Mouse (Mus musculus) forebrain, embryonic 11.5 days (tissue): ENCODE results near the gene Dag1. TPM values are rescaled to one million over a fixed set of nuclear protein-coding genes. Genes with fewer than 3 reads are reported as not detected.

Source experiments
- ATAC-seq: fragments of 200-750 bp; cut with Nextera tagmentation; replicated peaks from 2 replicates; pipeline ENCODE4 v1.8.0; 2017; ENCODE audit warnings: moderate TSS enrichment; ENCODE audit not compliant: low FRiP score
- DNase-seq: peaks from one replicate; pipeline ENCODE4 v3.0.0-alpha.2; 2017; ENCODE audit warnings: low spot score
- H3K27ac ChIP-seq: fragments of 300-500 bp; sonication (generic); 2 replicates; pipeline ENCODE4 v1.5.1; 2014; ENCODE audit warnings: low read depth, low read length
- H3K27me3 ChIP-seq: fragments of 300-500 bp; sonication (generic); 2 replicates; pipeline ENCODE4 v1.6.1; 2014; ENCODE audit warnings: mild to moderate bottlenecking, low read length, mixed read lengths; ENCODE audit not compliant: control insufficient read depth, insufficient read depth
- H3K36me3 ChIP-seq: fragments of 300-500 bp; sonication (generic); 2 replicates; pipeline ENCODE4 v1.6.1; 2014; ENCODE audit warnings: mild to moderate bottlenecking, low read length, moderate library complexity, mixed read lengths; ENCODE audit not compliant: control insufficient read depth, insufficient read depth
- H3K4me1 ChIP-seq: fragments of 300-500 bp; sonication (generic); replicated peaks from 2 replicates; pipeline ENCODE4 v1.6.1; 2014; ENCODE audit warnings: low read length, mixed read lengths; ENCODE audit not compliant: control insufficient read depth, insufficient read depth
- H3K4me2 ChIP-seq: fragments of 300-500 bp; sonication (generic); 2 replicates; pipeline ENCODE4 v1.6.1; 2014; ENCODE audit warnings: low read depth, mild to moderate bottlenecking, low read length, moderate library complexity, mixed read lengths; ENCODE audit not compliant: severe bottlenecking
- H3K4me3 ChIP-seq: fragments of 300-500 bp; sonication (generic); 2 replicates; pipeline ENCODE4 v1.5.1; 2014; ENCODE audit warnings: low read depth, low read length
- H3K9ac ChIP-seq: fragments of 300-500 bp; sonication (generic); 2 replicates; pipeline ENCODE4 v1.6.1; 2014; ENCODE audit warnings: low read length
- H3K9me3 ChIP-seq: fragments of 300-500 bp; sonication (generic); 2 replicates; pipeline ENCODE4 v1.6.1; 2016; ENCODE audit warnings: low read length, mixed read lengths; ENCODE audit not compliant: control insufficient read depth
- WGBS: fragments of 180-500 bp; shearing (Covaris S2); extraction: QIAGEN DNeasy Blood & Tissue Kit; methylation state at CpG from one replicate; pipeline ENCODE4 v1.1.7; 2014; 5-methylcytosine and 5-hydroxymethylcytosine counted together
- polyA plus RNA-seq: library from polyadenylated mRNA; unstranded; fragments of >200 nt; fragmentation: Nextera tagmentation; extraction: Ambion mirVana; gene quantifications from 2 replicates; pipeline ENCODE4 v1.2.1, GENCODE M21; 2014

Gene Dag1
- polyA plus RNA-seq, 1 experiment from 2014 or later, result 77.1 TPM

GRCm38 (mm10) chr9:108266261-108266935, 2.6 kb upstream of the Dag1 start:
- Histone ChIP-seq H3K27me3 (no peaks in the 10 kb centered on the region), H3K4me2 (no peak overlapping the region), H3K27ac (no peak overlapping the region), H3K9ac (no peak overlapping the region), H3K4me3 (no peak overlapping the region), H3K4me1 (peaks cover 13% of the 10 kb centered on the region; the same call in 1 of the 2 replicates), H3K36me3 (no peaks in the 10 kb centered on the region), H3K9me3 (no peaks in the 10 kb centered on the region)
- 69% methylated on average over 10 of the region's 10 CpGs for WGBS
- no peak for DNase-seq
- no peak for ATAC-seq

DNA sequence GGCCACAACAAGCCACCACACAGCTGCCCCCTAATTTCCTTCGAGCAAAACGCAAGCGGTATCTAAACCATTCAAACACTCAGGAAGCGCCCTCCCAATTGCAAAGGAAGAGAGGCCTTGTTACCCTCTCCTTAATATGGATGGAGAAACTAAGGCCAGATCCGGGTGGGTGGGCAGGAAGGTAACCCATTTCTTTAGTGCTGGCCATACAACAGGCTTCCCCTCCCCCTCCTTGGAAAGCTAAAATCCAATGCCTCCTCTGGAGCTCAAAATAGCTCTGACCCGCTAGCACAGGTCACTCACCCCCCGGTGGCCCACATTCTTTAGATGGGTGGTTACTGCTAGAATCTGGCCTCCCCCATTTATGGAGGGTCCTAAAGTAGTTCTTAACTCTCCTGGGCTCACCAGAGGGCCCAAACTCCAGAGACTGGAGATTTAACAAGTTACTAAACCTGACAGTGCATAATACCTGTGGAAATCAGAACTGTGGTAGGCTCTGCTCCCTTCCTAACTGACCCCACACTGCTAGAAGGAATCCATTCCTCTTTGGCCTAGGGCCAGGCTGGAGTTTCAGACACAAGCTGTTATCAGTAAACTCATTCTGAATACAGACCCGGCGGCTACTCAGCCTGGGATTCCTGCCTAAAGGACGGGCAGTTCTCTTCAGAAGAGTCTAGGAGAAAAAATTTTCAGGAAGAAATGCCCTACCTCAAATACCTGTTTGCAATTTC, 598 bp upstream of the Dag1 start:
- ATAC-seq (peak; percentile 1; the same call in 1 of the 2 replicates), DNase-seq (no peak)
- Histone ChIP-seq H3K9ac (peak overlapping the region; percentile 62), H3K27me3 (no peaks in the 10 kb centered on the region), H3K27ac (peak overlapping the region; percentile 66), H3K4me3 (peak overlapping the region; percentile 96), H3K4me1 (peaks cover 13% of the 10 kb centered on the region; the same call in 1 of the 2 replicates), H3K9me3 (no peaks in the 10 kb centered on the region), H3K36me3 (no peaks in the 10 kb centered on the region), H3K4me2 (peak overlapping the region; percentile 62)
- WGBS, result 16% methylated on average over 10 of the region's 10 CpGs

DNA sequence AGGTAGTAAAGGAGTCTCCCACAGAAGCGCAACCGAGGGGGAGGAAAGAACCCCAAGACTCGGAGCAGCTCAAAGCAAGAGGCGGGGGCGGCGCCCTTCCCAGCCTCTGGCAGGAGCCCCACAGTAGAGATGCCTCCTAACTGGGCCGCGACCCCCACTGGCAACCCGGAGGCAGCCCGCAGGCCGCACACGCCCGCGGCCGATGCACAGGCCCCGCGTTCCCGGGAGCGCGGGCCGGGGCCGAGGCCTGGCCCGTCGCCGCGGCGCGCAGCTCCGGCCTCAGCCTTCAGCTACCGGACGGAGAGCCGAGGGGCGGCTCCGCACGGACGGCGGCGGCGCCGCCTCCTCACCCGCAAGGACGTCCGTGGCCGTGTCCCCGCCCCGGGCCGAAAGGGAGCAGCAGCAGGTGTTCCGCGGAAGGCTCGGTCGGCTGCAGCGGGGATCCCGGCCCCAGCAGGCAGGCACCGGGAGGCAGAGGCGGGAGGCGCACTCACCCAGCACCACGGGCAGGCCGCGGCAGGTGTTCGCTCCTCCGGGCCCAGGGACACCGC, 552 bp downstream of the Dag1 start:
- Histone ChIP-seq H3K9me3 (no peaks in the 10 kb centered on the region), H3K4me1 (peaks cover 13% of the 10 kb centered on the region; the same call in 1 of the 2 replicates), H3K4me2 (peak overlapping the region; percentile 62), H3K9ac (peak overlapping the region; percentile 92), H3K4me3 (peak overlapping the region; percentile 96), H3K27ac (peak overlapping the region; percentile 86), H3K27me3 (no peaks in the 10 kb centered on the region), H3K36me3 (no peaks in the 10 kb centered on the region)
- DNase-seq, result peak; percentile 73
- ATAC-seq, result peak; percentile 45
- under 1% methylated on average over 61 of the region's 62 CpGs for WGBS

DNA sequence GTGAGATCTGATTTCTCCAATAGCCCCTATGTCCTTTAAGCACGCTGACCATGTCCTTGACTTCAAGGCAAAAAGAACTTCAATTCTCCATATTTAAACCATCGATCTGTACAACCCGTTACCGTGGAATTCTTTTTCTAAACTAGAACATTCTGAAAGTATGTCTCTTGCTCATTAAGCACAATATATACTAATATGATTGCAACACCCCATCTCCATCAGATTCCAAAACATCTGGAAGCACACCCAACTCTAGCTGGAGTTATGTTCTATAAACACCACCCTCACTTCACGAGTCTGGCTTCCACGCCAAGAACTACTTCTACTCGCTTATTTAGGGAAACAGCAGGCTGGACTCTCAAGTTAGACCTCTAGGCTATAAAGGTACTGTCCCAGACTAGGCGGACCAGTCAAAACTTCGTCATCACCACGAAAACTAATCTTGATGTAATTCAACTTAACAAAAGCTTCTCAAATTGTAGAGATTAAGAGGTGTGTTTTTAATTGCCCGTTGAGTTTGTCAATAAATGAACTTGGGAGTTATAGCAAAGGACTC, 1.2 kb downstream of the Dag1 start:
- no peaks in the 10 kb centered on the region for H3K36me3 ChIP-seq
- WGBS, result 45% methylated on average over 11 of the region's 11 CpGs
- peak overlapping the region; percentile 96 for H3K4me3 ChIP-seq
- H3K4me1 ChIP-seq, result peaks cover 13% of the 10 kb centered on the region; the same call in 1 of the 2 replicates
- no peaks in the 10 kb centered on the region for H3K27me3 ChIP-seq
- H3K9me3 ChIP-seq, result no peaks in the 10 kb centered on the region
- H3K4me2 ChIP-seq, result peak overlapping the region; percentile 62
- no peak for ATAC-seq
- DNase-seq, result no peak
- peak overlapping the region; percentile 92 for H3K9ac ChIP-seq
- H3K27ac ChIP-seq, result peak overlapping the region; percentile 86; the same call in 1 of the 2 replicates

- H3K27ac ChIP-seq, result no peak overlapping the region
- 0 out of 2 replicates have a peak overlapping the region, but pooled peaks have one; percentile 1 for H3K9ac ChIP-seq
- H3K4me2 ChIP-seq, result peak overlapping the region; percentile 62
- no peaks in the 10 kb centered on the region for H3K9me3 ChIP-seq
- peaks cover 13% of the 10 kb centered on the region; the same call in 1 of the 2 replicates for H3K4me1 ChIP-seq
- H3K36me3 ChIP-seq, result no peaks in the 10 kb centered on the region; the same call in 1 of the 2 replicates
- H3K4me3 ChIP-seq, result no peak overlapping the region
- no peaks in the 10 kb centered on the region for H3K27me3 ChIP-seq
- ATAC-seq, result no peak
- DNase-seq, result no peak
- WGBS, result 80% methylated on average over 7 of the region's 7 CpGs
Measured at GRCm38 (mm10) chr9:108261865-108262264, 1.9 kb downstream of the Dag1 start.

GRCm38 (mm10) chr9:108260526-108260925, 3.2 kb downstream of the Dag1 start:
- no peak overlapping the region for H3K9ac ChIP-seq
- ATAC-seq (no peak), DNase-seq (no peak)
- H3K4me1 ChIP-seq, result peaks cover 13% of the 10 kb centered on the region; the same call in 1 of the 2 replicates
- H3K4me2 ChIP-seq, result no peak overlapping the region
- 89% methylated on average over 4 of the region's 4 CpGs for WGBS
- H3K9me3 ChIP-seq, result no peaks in the 10 kb centered on the region
- H3K36me3 ChIP-seq, result no peaks in the 10 kb centered on the region; the same call in 1 of the 2 replicates
- no peak overlapping the region for H3K27ac ChIP-seq
- no peaks in the 10 kb centered on the region for H3K27me3 ChIP-seq
- no peak overlapping the region for H3K4me3 ChIP-seq

- no peak overlapping the region for H3K27ac ChIP-seq
- WGBS, result 97% methylated on average over 7 of the region's 7 CpGs
- no peak overlapping the region for H3K4me2 ChIP-seq
- no peaks in the 10 kb centered on the region for H3K9me3 ChIP-seq
- no peaks in the 10 kb centered on the region for H3K4me1 ChIP-seq
- no peaks in the 10 kb centered on the region; the same call in 1 of the 2 replicates for H3K36me3 ChIP-seq
- H3K4me3 ChIP-seq, result no peak overlapping the region
- DNase-seq (no peak), ATAC-seq (no peak)
- no peaks in the 10 kb centered on the region for H3K27me3 ChIP-seq
- H3K9ac ChIP-seq, result no peak overlapping the region
Measured at GRCm38 (mm10) chr9:108252766-108253165, 11.0 kb downstream of the Dag1 start.

GRCm38 (mm10) chr9:108251877-108252276, 11.9 kb downstream of the Dag1 start:
- Histone ChIP-seq H3K27me3 (no peaks in the 10 kb centered on the region), H3K9ac (no peak overlapping the region), H3K9me3 (no peaks in the 10 kb centered on the region), H3K4me1 (no peaks in the 10 kb centered on the region), H3K4me2 (no peak overlapping the region), H3K27ac (no peak overlapping the region), H3K36me3 (no peaks in the 10 kb centered on the region), H3K4me3 (no peak overlapping the region)
- ATAC-seq (no peak), DNase-seq (no peak)
- 95% methylated on average over 6 of the region's 6 CpGs for WGBS
